In genomic region chr15:25785456-25786390, GRCm38 (mm10) we compare ENCODE assay signal across 17 mouse cellular contexts. TPM values are rescaled to one million over a fixed set of nuclear protein-coding genes. Genes with fewer than 3 reads are reported as not detected.
DNase-seq lines count a peak whose midpoint lies in the region; ATAC-seq and TF ChIP-seq lines count a peak whose summit lies in the region.
"Had no signal": no experiment of that assay in that cellular context is flagged by ENCODE, and none has a peak within 500 bp of the region (broad histone marks: within the 10 kb centered on the region; RNA-seq: fewer than 3 reads in every experiment).

No protein-coding gene starts in this region.

- DNase-seq in gastrocnemius, adult 2 months = peak; percentile 71
- no peak for DNase-seq in gastrocnemius, postnatal 4 days (ENCODE audit: low spot score in 2 of 2)
- no peak for DNase-seq in midbrain, embryonic 14.5 days
- no peak for DNase-seq in ES-E14 (ENCODE audit: low read depth, low spot score)
- DNase-seq in skeletal muscle tissue, adult 2 months (ENCODE audit: low read depth, low spot score) = peak; percentile 83
- no peak for DNase-seq in thymus, postnatal 4 days
- DNase-seq: B cell, adult 2 months; cerebellum, adult 11-12 months; cerebellum, postnatal 36 days; layer of hippocampus, adult 9-11 months had no signal

- in situ Hi-C loops in ES-E14 (cut with MboI; ENCODE audit: low sequenced_read_pairs in 2 of 2, unreplicated experiment in 2 of 2) = loop anchor here in 1 of 2 experiments (10.0 kb wide), 1 partner anchor 51 kb away; no protein-coding TSS in a partner anchor

- peak overlapping the region; percentile 85 for H3K27ac ChIP-seq in gastrocnemius, adult 2 months
- 0 out of 2 replicates have a peak overlapping the region, but pooled peaks have one; percentile 2 for H3K27ac ChIP-seq in midbrain, embryonic 12.5 days (replicated peaks)
- H3K27ac ChIP-seq in midbrain, embryonic 14.5 days (replicated peaks; ENCODE audit: low read depth, low read length) = no peak overlapping the region
- no peak overlapping the region for H3K27ac ChIP-seq in ES-E14 (ENCODE audit: insufficient read depth, low read depth, low read length, poor library complexity, severe bottlenecking)
- H3K27ac ChIP-seq: forebrain, embryonic 15.5 days; hindbrain, embryonic 13.5 days; liver, embryonic 15.5 days had no signal

- intact Hi-C loops in gastrocnemius, adult 2 months (cut with DNase I) = no loop called here

- no peak for TF ChIP-seq CTCF in gastrocnemius, adult 2 months (IDR thresholded peaks at IDR 0.05)

- H3K4me2 ChIP-seq in midbrain, embryonic 12.5 days (replicated peaks) = no peak overlapping the region
- H3K4me2 ChIP-seq in midbrain, embryonic 14.5 days (ENCODE audit: low read length) = no peak overlapping the region
- H3K4me2 ChIP-seq: forebrain, embryonic 15.5 days; hindbrain, embryonic 13.5 days; liver, embryonic 15.5 days had no signal

- H3K4me3 ChIP-seq in gastrocnemius, adult 2 months = peak overlapping the region; percentile 48
- H3K4me3 ChIP-seq in midbrain, embryonic 12.5 days = no peak overlapping the region
- no peak overlapping the region for H3K4me3 ChIP-seq in midbrain, embryonic 14.5 days (replicated peaks; ENCODE audit: low read depth, low read length)
- H3K4me3 ChIP-seq in ES-E14 (ENCODE audit: insufficient read depth in 1 of 2, low read depth in 1 of 2, low read length in 2 of 2, poor library complexity in 1 of 2, severe bottlenecking in 1 of 2) = peak overlapping the region in 1 of 2 experiments; percentile 43; a peak in 2 of 4 replicates
- H3K4me3 ChIP-seq: forebrain, embryonic 15.5 days; hindbrain, embryonic 13.5 days; liver, embryonic 15.5 days had no signal

- no peak for ATAC-seq in midbrain, embryonic 12.5 days (ENCODE audit: low FRiP score, low read depth)
- no peak for ATAC-seq in midbrain, embryonic 14.5 days (ENCODE audit: low FRiP score, low TSS enrichment)
- ATAC-seq in cerebellum, adult (ENCODE audit: insufficient number of reproducible peaks, low FRiP score, low TSS enrichment) = no peak
- ATAC-seq: forebrain, embryonic 15.5 days; lung, postnatal 0 days had no signal

- WGBS in midbrain, embryonic 12.5 days = 91% methylated on average over 35 of the region's 35 CpGs
- 89% methylated on average over 35 of the region's 35 CpGs for WGBS in midbrain, embryonic 14.5 days

- peaks cover 98% of the 10 kb centered on the region for H3K36me3 ChIP-seq in midbrain, embryonic 12.5 days
- peaks cover 69% of the 10 kb centered on the region for H3K36me3 ChIP-seq in midbrain, embryonic 14.5 days (ENCODE audit: control insufficient read depth, insufficient read depth, low read length)
- peaks cover 89% of the 10 kb centered on the region for H3K36me3 ChIP-seq in ES-E14 (ENCODE audit: control insufficient read depth, insufficient read depth, low read length, poor library complexity, severe bottlenecking)
- H3K36me3 ChIP-seq: G1E had no signal

- no peaks in the 10 kb centered on the region for H3K4me1 ChIP-seq in midbrain, embryonic 12.5 days
- H3K4me1 ChIP-seq in midbrain, embryonic 14.5 days (ENCODE audit: control insufficient read depth, insufficient read depth, low read length) = no peaks in the 10 kb centered on the region
- H3K4me1 ChIP-seq in ES-E14 (ENCODE audit: control insufficient read depth in 2 of 2, insufficient read depth in 2 of 2, low read length in 2 of 2, poor library complexity in 1 of 2) = peaks cover 9 to 40% of the 10 kb centered on the region in 2 experiments; a peak in 3 of 4 replicates
- H3K4me1 ChIP-seq: forebrain, embryonic 15.5 days; liver, embryonic 15.5 days had no signal

- H3K9ac ChIP-seq in midbrain, embryonic 12.5 days (replicated peaks) = no peak overlapping the region
- no peak overlapping the region for H3K9ac ChIP-seq in midbrain, embryonic 14.5 days (replicated peaks; ENCODE audit: low read length)
- peak overlapping the region; percentile 22; the same call in 1 of the 2 replicates for H3K9ac ChIP-seq in ES-E14 (ENCODE audit: insufficient read depth, low read depth, low read length, poor library complexity, severe bottlenecking)
- H3K9ac ChIP-seq: forebrain, embryonic 15.5 days; hindbrain, embryonic 13.5 days; liver, embryonic 15.5 days had no signal

- no peaks in the 10 kb centered on the region for H3K9me3 ChIP-seq in midbrain, embryonic 12.5 days
- H3K9me3 ChIP-seq in midbrain, embryonic 14.5 days (ENCODE audit: control insufficient read depth, low read length) = no peaks in the 10 kb centered on the region
- H3K9me3 ChIP-seq in ES-E14 (ENCODE audit: control insufficient read depth, insufficient read depth, low read depth, low read length) = no peaks in the 10 kb centered on the region
- H3K9me3 ChIP-seq: forebrain, embryonic 15.5 days; hindbrain, embryonic 13.5 days; liver, embryonic 15.5 days had no signal

- no peaks in the 10 kb centered on the region for H3K27me3 ChIP-seq in midbrain, embryonic 12.5 days
- H3K27me3 ChIP-seq in midbrain, embryonic 14.5 days (ENCODE audit: control insufficient read depth, insufficient read depth, low read length) = no peaks in the 10 kb centered on the region
- H3K27me3 ChIP-seq: forebrain, embryonic 15.5 days; hindbrain, embryonic 13.5 days; liver, embryonic 15.5 days had no signal

TF ChIP-seq in ES-E14, 5 proteins besides CTCF, POLR2A, EP300 and RAD21:
- no peak for TF ChIP-seq ZNF384 (IDR thresholded peaks at IDR 0.05; ENCODE audit: low read depth, low read length)
- TF ChIP-seq CHD2 (IDR thresholded peaks at IDR 0.05; ENCODE audit: low read depth, low read length) = no peak
- TF ChIP-seq MAFK (IDR thresholded peaks at IDR 0.05; ENCODE audit: insufficient read depth, low read depth, low read length) = no peak
- no peak for TF ChIP-seq HCFC1 (IDR thresholded peaks at IDR 0.05; ENCODE audit: borderline replicate concordance, insufficient read depth, low read length)
- TF ChIP-seq ZC3H11A (IDR thresholded peaks at IDR 0.05; ENCODE audit: borderline replicate concordance, low read depth, low read length) = no peak

RNA-seq across cellular contexts. Expression of gene Retreg1, which starts 57.3 kb away (rescaled TPM):
- total RNA-seq in gastrocnemius, adult 2 months (2021) = 100 to 1,000 TPM; 170 to 181 TPM
- 100 to 1,000 TPM; 101 to 102 TPM for total RNA-seq in gastrocnemius, postnatal 4 days (2021)
- 3.3 and 4.4 TPM in 2 replicates for polyA plus RNA-seq in midbrain, embryonic 12.5 days (2016; fragmentation: Nextera tagmentation; extraction: Ambion mirVana)
- polyA plus RNA-seq in midbrain, embryonic 14.5 days (2014; fragmentation: Nextera tagmentation; extraction: Ambion mirVana) = 13.6 and 16.7 TPM in 2 replicates
- 5.8 and 7.1 TPM in 2 replicates for total RNA-seq in ES-E14 (2012; rRNA removed)
- polyA plus RNA-seq: G1E had no signal

Comparison
In these comparisons a context has a peak if more than half of its experiments do, and no peak if none do; other contexts are left out.
1. DNase-seq: peak in gastrocnemius, adult 2 months (single experiment) and skeletal muscle tissue, adult 2 months (single experiment); none in gastrocnemius, postnatal 4 days (0 of 2), midbrain, embryonic 14.5 days (single experiment), ES-E14 (single experiment) and thymus, postnatal 4 days (single experiment).
2. H3K27ac ChIP-seq: peak in gastrocnemius, adult 2 months (single experiment) and midbrain, embryonic 12.5 days (single experiment); none in midbrain, embryonic 14.5 days (single experiment) and ES-E14 (single experiment).
3. RNA of gene Retreg1, which starts 57.3 kb away (total RNA-seq): 170 to 181 TPM in gastrocnemius, adult 2 months and 101 to 102 TPM in gastrocnemius, postnatal 4 days; 5.8 to 7.1 TPM in ES-E14; every median in the first group is over 10 times any median in the second.